Comparison of ENCODE assay signal across 18 mouse cellular contexts in the genomic region with DNA sequence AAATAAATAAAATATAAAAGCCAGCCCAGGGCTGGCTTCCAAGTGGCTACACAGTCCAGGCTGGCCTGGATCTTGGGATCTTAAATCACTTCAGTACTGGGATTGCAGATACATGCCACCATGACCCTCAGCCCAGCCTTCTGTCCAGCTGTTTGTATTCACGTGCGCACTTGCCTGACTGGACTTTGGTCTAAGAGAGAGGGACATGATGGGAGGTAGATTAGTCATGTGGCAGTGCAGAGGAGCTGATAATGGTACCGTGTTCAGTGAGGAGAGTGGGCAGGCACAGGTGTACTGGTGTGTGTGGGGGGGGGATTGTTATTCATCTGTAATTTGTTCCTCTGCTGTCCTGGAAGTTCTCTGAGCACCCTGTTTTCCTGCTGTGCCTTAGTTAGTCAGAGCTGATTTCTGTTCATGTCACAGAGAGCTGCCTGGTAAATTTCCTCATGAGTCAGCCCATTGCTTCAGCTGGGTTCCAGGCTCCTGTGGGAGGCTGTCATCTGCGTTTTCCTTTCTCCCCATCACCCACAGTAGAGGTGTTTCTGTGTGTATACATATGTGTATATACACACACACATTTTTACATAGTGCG. TPM values are rescaled to one million over a fixed set of nuclear protein-coding genes. Genes with fewer than 3 reads are reported as not detected.
A peak's percentile ranks its signal among the peaks of the same experiment; 100 is the strongest.
DNase-seq lines count a peak whose midpoint lies in the region; ATAC-seq and TF ChIP-seq lines count a peak whose summit lies in the region.
"Had no signal": no experiment of that assay in that cellular context is flagged by ENCODE, and none has a peak within 500 bp of the region (broad histone marks: within the 10 kb centered on the region; RNA-seq: fewer than 3 reads in every experiment).

No protein-coding gene starts in this region.

- no peaks in the 10 kb centered on the region; the same call in 1 of the 2 replicates for H3K4me1 ChIP-seq in kidney, adult 2 months (ENCODE audit: control insufficient read depth, insufficient read depth, low read length)
- H3K4me1 ChIP-seq in liver, embryonic 12.5 days, result no peaks in the 10 kb centered on the region
- no peaks in the 10 kb centered on the region for H3K4me1 ChIP-seq in liver, embryonic 11.5 days (replicated peaks; ENCODE audit: control insufficient read depth, insufficient read depth, low read length)
- H3K4me1 ChIP-seq in intestine, embryonic 15.5 days (replicated peaks), result no peaks in the 10 kb centered on the region
- H3K4me1 ChIP-seq in stomach, embryonic 15.5 days, result no peaks in the 10 kb centered on the region
- H3K4me1 ChIP-seq: heart, embryonic 13.5 days; hindbrain, embryonic 12.5 days; midbrain, embryonic 12.5 days had no signal

- TF ChIP-seq CTCF in kidney, adult 2 months (conservative IDR thresholded peaks at IDR 0.05; ENCODE audit: insufficient read depth, insufficient read length, low read depth, low read length), result no peak

- TF ChIP-seq POLR2A in kidney, adult 2 months (IDR thresholded peaks at IDR 0.05; ENCODE audit: low read depth, low read length), result no peak

- no peaks in the 10 kb centered on the region for H3K9me3 ChIP-seq in liver, embryonic 12.5 days (replicated peaks)
- no peaks in the 10 kb centered on the region for H3K9me3 ChIP-seq in liver, embryonic 11.5 days (ENCODE audit: control insufficient read depth, low read length)
- no peaks in the 10 kb centered on the region for H3K9me3 ChIP-seq in intestine, embryonic 15.5 days
- no peaks in the 10 kb centered on the region for H3K9me3 ChIP-seq in stomach, embryonic 15.5 days
- H3K9me3 ChIP-seq: heart, embryonic 13.5 days; midbrain, embryonic 12.5 days had no signal

- H3K4me2 ChIP-seq in liver, embryonic 12.5 days, result no peak overlapping the region
- no peak overlapping the region for H3K4me2 ChIP-seq in liver, embryonic 11.5 days
- H3K4me2 ChIP-seq in intestine, embryonic 15.5 days (replicated peaks), result no peak overlapping the region
- H3K4me2 ChIP-seq in stomach, embryonic 15.5 days, result no peak overlapping the region
- H3K4me2 ChIP-seq: heart, embryonic 13.5 days; hindbrain, embryonic 12.5 days; lung, embryonic 14.5 days; midbrain, embryonic 12.5 days had no signal

- no peak overlapping the region for H3K27ac ChIP-seq in kidney, adult 2 months (ENCODE audit: insufficient read depth, low read depth, low read length)
- no peak overlapping the region for H3K27ac ChIP-seq in liver, embryonic 12.5 days
- H3K27ac ChIP-seq in liver, embryonic 11.5 days (ENCODE audit: low read depth, low read length), result no peak overlapping the region
- H3K27ac ChIP-seq in intestine, embryonic 15.5 days, result no peak overlapping the region
- no peak overlapping the region for H3K27ac ChIP-seq in stomach, embryonic 15.5 days
- H3K27ac ChIP-seq: heart, embryonic 13.5 days; hindbrain, embryonic 12.5 days; midbrain, embryonic 12.5 days had no signal

- 64% methylated on average over 5 of the region's 5 CpGs for WGBS in kidney, adult 2 months
- 67% methylated on average over 5 of the region's 5 CpGs for WGBS in liver, embryonic 12.5 days (ENCODE audit: insufficient replicate concordance)
- WGBS in liver, embryonic 11.5 days, result 83% methylated on average over 5 of the region's 5 CpGs
- WGBS in intestine, embryonic 15.5 days, result 58% methylated on average over 5 of the region's 5 CpGs
- WGBS in stomach, embryonic 15.5 days, result 77% methylated on average over 5 of the region's 5 CpGs

- peak; percentile 55 for DNase-seq in kidney, adult 2 months
- DNase-seq in kidney, postnatal 4 days, result no peak
- DNase-seq in liver, embryonic 11.5 days (ENCODE audit: low spot score), result no peak
- DNase-seq in lung, postnatal 10 days, result no peak
- DNase-seq in cerebellum, postnatal 4 days (ENCODE audit: low spot score in 2 of 2), result no peak
- DNase-seq: adrenal gland, postnatal 10 days; cerebellum, adult 11 months; gastrocnemius, postnatal 10 days; lung, embryonic 14.5 days; retina, postnatal 1 day; thymus, postnatal 25 days had no signal

- no peak overlapping the region for H3K4me3 ChIP-seq in kidney, adult 2 months (ENCODE audit: insufficient read depth, low read depth, low read length)
- H3K4me3 ChIP-seq in liver, embryonic 12.5 days, result no peak overlapping the region
- no peak overlapping the region for H3K4me3 ChIP-seq in liver, embryonic 11.5 days (ENCODE audit: low read depth, low read length)
- no peak overlapping the region for H3K4me3 ChIP-seq in intestine, embryonic 15.5 days (replicated peaks)
- no peak overlapping the region for H3K4me3 ChIP-seq in stomach, embryonic 15.5 days (replicated peaks)
- H3K4me3 ChIP-seq: heart, embryonic 13.5 days; hindbrain, embryonic 12.5 days; midbrain, embryonic 12.5 days had no signal

- no peaks in the 10 kb centered on the region for H3K36me3 ChIP-seq in kidney, adult 2 months (ENCODE audit: control insufficient read depth, insufficient read depth, low read length)
- H3K36me3 ChIP-seq in liver, embryonic 12.5 days, result no peaks in the 10 kb centered on the region
- H3K36me3 ChIP-seq in liver, embryonic 11.5 days (ENCODE audit: control insufficient read depth, insufficient read depth, low read length), result no peaks in the 10 kb centered on the region
- no peaks in the 10 kb centered on the region for H3K36me3 ChIP-seq in intestine, embryonic 15.5 days
- no peaks in the 10 kb centered on the region for H3K36me3 ChIP-seq in stomach, embryonic 15.5 days
- H3K36me3 ChIP-seq: heart, embryonic 13.5 days; hindbrain, embryonic 12.5 days; midbrain, embryonic 12.5 days had no signal

- no peaks in the 10 kb centered on the region for H3K27me3 ChIP-seq in kidney, adult 2 months (replicated peaks; ENCODE audit: control insufficient read depth, insufficient read depth, low read length)
- peaks cover 26% of the 10 kb centered on the region for H3K27me3 ChIP-seq in liver, embryonic 12.5 days (replicated peaks)
- H3K27me3 ChIP-seq in liver, embryonic 11.5 days (replicated peaks; ENCODE audit: control insufficient read depth, insufficient read depth, low read length), result no peaks in the 10 kb centered on the region
- H3K27me3 ChIP-seq in intestine, embryonic 15.5 days (replicated peaks), result no peaks in the 10 kb centered on the region
- 0 out of 2 replicates have a peak, but pooled peaks cover 3% of the 10 kb centered on the region for H3K27me3 ChIP-seq in stomach, embryonic 15.5 days (replicated peaks)
- H3K27me3 ChIP-seq: hindbrain, embryonic 12.5 days; midbrain, embryonic 12.5 days had no signal

- H3K9ac ChIP-seq in liver, embryonic 12.5 days, result no peak overlapping the region
- no peak overlapping the region for H3K9ac ChIP-seq in liver, embryonic 11.5 days (ENCODE audit: low read depth, low read length)
- no peak overlapping the region for H3K9ac ChIP-seq in intestine, embryonic 15.5 days
- H3K9ac ChIP-seq in stomach, embryonic 15.5 days, result no peak overlapping the region
- H3K9ac ChIP-seq: heart, embryonic 13.5 days; hindbrain, embryonic 12.5 days; lung, embryonic 14.5 days; midbrain, embryonic 12.5 days had no signal

- peak; percentile 35; the same call in 1 of the 2 replicates for ATAC-seq in liver, embryonic 12.5 days
- ATAC-seq in liver, embryonic 11.5 days (replicated peaks; ENCODE audit: low FRiP score), result no peak
- peak; percentile 87 for ATAC-seq in intestine, embryonic 15.5 days
- 0 out of 2 replicates have a peak, but pooled peaks have one; percentile 27 for ATAC-seq in stomach, embryonic 15.5 days (ENCODE audit: insufficient read depth, low FRiP score, low read depth)

RNA-seq across cellular contexts. Expression of a gene that starts 6.1 kb away (rescaled TPM):
- 57.7 and 67.0 TPM in 2 replicates for polyA plus RNA-seq in kidney, adult 2 months (2012; rRNA removed)
- polyA plus RNA-seq in liver, embryonic 12.5 days (2016; fragmentation: Nextera tagmentation; extraction: Ambion mirVana), result 119 and 121 TPM in 2 replicates
- 163 and 175 TPM in 2 replicates for polyA plus RNA-seq in liver, embryonic 11.5 days (2014; fragmentation: Nextera tagmentation; extraction: Ambion mirVana)
- 230 and 242 TPM in 2 replicates for polyA plus RNA-seq in intestine, embryonic 15.5 days (2015; fragmentation: Nextera tagmentation; extraction: Ambion mirVana)
- polyA plus RNA-seq in stomach, embryonic 15.5 days (2015; fragmentation: Nextera tagmentation; extraction: Ambion mirVana), result 189 and 211 TPM in 2 replicates

RNA-seq across cellular contexts. Expression of a gene that starts 20.1 kb away (rescaled TPM):
- polyA plus RNA-seq in kidney, adult 2 months (2012; rRNA removed), result 1.1 and 2.1 TPM in 2 replicates
- 0.19 TPM in 1 of 2 replicates, not detected in the other for polyA plus RNA-seq in liver, embryonic 12.5 days (2016; fragmentation: Nextera tagmentation; extraction: Ambion mirVana)
- 0.09 and 0.15 TPM in 2 replicates for polyA plus RNA-seq in liver, embryonic 11.5 days (2014; fragmentation: Nextera tagmentation; extraction: Ambion mirVana)
- polyA plus RNA-seq in intestine, embryonic 15.5 days (2015; fragmentation: Nextera tagmentation; extraction: Ambion mirVana), result 0.34 and 0.42 TPM in 2 replicates
- 0.12 and 0.35 TPM in 2 replicates for polyA plus RNA-seq in stomach, embryonic 15.5 days (2015; fragmentation: Nextera tagmentation; extraction: Ambion mirVana)
- polyA plus RNA-seq: neural tube, embryonic 11.5 days had no signal

RNA-seq across cellular contexts. Expression of a gene that starts 25.8 kb away (rescaled TPM):
- 0.03 and 0.08 TPM in 2 replicates for polyA plus RNA-seq in kidney, adult 2 months (2012; rRNA removed)
- polyA plus RNA-seq in liver, embryonic 12.5 days (2016; fragmentation: Nextera tagmentation; extraction: Ambion mirVana), result not detected in 2 replicates
- 0.07 TPM in 1 of 2 replicates, not detected in the other for polyA plus RNA-seq in liver, embryonic 11.5 days (2014; fragmentation: Nextera tagmentation; extraction: Ambion mirVana)
- polyA plus RNA-seq in intestine, embryonic 15.5 days (2015; fragmentation: Nextera tagmentation; extraction: Ambion mirVana), result 0.66 and 0.85 TPM in 2 replicates
- polyA plus RNA-seq in stomach, embryonic 15.5 days (2015; fragmentation: Nextera tagmentation; extraction: Ambion mirVana), result 0.83 and 1.1 TPM in 2 replicates
